9 mouse cellular contexts compared by ENCODE assay signal in genomic region chr6:147718052-147718712, GRCm38 (mm10).
DNase-seq lines count a peak whose midpoint lies in the region; ATAC-seq and TF ChIP-seq lines count a peak whose summit lies in the region.
"Had no signal": no experiment of that assay in that cellular context is flagged by ENCODE, and none has a peak within 500 bp of the region (broad histone marks: within the 10 kb centered on the region; RNA-seq: fewer than 3 reads in every experiment).

No protein-coding gene starts in this region.

- H3K4me3 ChIP-seq in hindbrain, embryonic 10.5 days, result no peak overlapping the region
- no peak overlapping the region for H3K4me3 ChIP-seq in hindbrain, embryonic 12.5 days
- H3K4me3 ChIP-seq in brown adipose tissue, adult 24 weeks (ENCODE audit: insufficient read depth, low read depth, low read length), result peak overlapping the region; percentile 5; the same call in 1 of the 2 replicates
- no peak overlapping the region for H3K4me3 ChIP-seq in forebrain, embryonic 14.5 days (ENCODE audit: low read depth, low read length)
- no peak overlapping the region for H3K4me3 ChIP-seq in hindbrain, embryonic 16.5 days (ENCODE audit: low read length)
- H3K4me3 ChIP-seq in thymus, adult 2 months (ENCODE audit: control insufficient read depth, insufficient read depth, low read length), result no peak overlapping the region
- H3K4me3 ChIP-seq: megakaryocyte, embryonic 14.5 days had no signal

- H3K27ac ChIP-seq in hindbrain, embryonic 10.5 days, result no peak overlapping the region
- no peak overlapping the region for H3K27ac ChIP-seq in hindbrain, embryonic 12.5 days
- peak overlapping the region; percentile 51 for H3K27ac ChIP-seq in brown adipose tissue, adult 24 weeks (replicated peaks; ENCODE audit: low read depth, low read length)
- H3K27ac ChIP-seq in forebrain, embryonic 14.5 days (ENCODE audit: low read depth, low read length), result 0 out of 2 replicates have a peak overlapping the region, but pooled peaks have one; percentile 40
- H3K27ac ChIP-seq in hindbrain, embryonic 16.5 days (ENCODE audit: low read depth, low read length), result no peak overlapping the region
- no peak overlapping the region for H3K27ac ChIP-seq in thymus, adult 2 months (ENCODE audit: control insufficient read depth, insufficient read depth, low read length)

- no peak for ATAC-seq in hindbrain, embryonic 12.5 days (ENCODE audit: low FRiP score)
- ATAC-seq in forebrain, embryonic 14.5 days, result peak; percentile 84
- ATAC-seq in hindbrain, embryonic 16.5 days, result peak; percentile 80

- no peak overlapping the region for H3K9ac ChIP-seq in hindbrain, embryonic 12.5 days
- H3K9ac ChIP-seq in forebrain, embryonic 14.5 days (ENCODE audit: low read length), result no peak overlapping the region
- no peak overlapping the region for H3K9ac ChIP-seq in hindbrain, embryonic 16.5 days (ENCODE audit: low read depth, low read length)

- H3K4me2 ChIP-seq in hindbrain, embryonic 12.5 days (replicated peaks), result no peak overlapping the region
- no peak overlapping the region for H3K4me2 ChIP-seq in forebrain, embryonic 14.5 days (ENCODE audit: low read length)
- H3K4me2 ChIP-seq in hindbrain, embryonic 16.5 days (ENCODE audit: low read length), result peak overlapping the region; percentile 20; the same call in 1 of the 2 replicates

- 41% methylated on average over 8 of the region's 8 CpGs for WGBS in hindbrain, embryonic 10.5 days
- WGBS in hindbrain, embryonic 12.5 days, result 41% methylated on average over 8 of the region's 8 CpGs
- 30% methylated on average over 8 of the region's 8 CpGs for WGBS in forebrain, embryonic 14.5 days
- WGBS in hindbrain, embryonic 16.5 days, result 24% methylated on average over 8 of the region's 8 CpGs
- 60% methylated on average over 8 of the region's 8 CpGs for WGBS in thymus, adult 2 months

- TF ChIP-seq POLR2A in thymus, adult 2 months (IDR thresholded peaks at IDR 0.05; ENCODE audit: control insufficient read depth, extremely low read depth, insufficient read depth, low read length, poor library complexity), result no peak

- no peaks in the 10 kb centered on the region for H3K36me3 ChIP-seq in hindbrain, embryonic 10.5 days
- H3K36me3 ChIP-seq in hindbrain, embryonic 12.5 days, result no peaks in the 10 kb centered on the region
- H3K36me3 ChIP-seq in forebrain, embryonic 14.5 days (ENCODE audit: control insufficient read depth, insufficient read depth, low read length), result no peaks in the 10 kb centered on the region
- no peaks in the 10 kb centered on the region for H3K36me3 ChIP-seq in hindbrain, embryonic 16.5 days (ENCODE audit: control insufficient read depth, insufficient read depth, low read length)
- no peaks in the 10 kb centered on the region for H3K36me3 ChIP-seq in thymus, adult 2 months (ENCODE audit: control insufficient read depth, insufficient read depth, low read length)

- no peaks in the 10 kb centered on the region for H3K27me3 ChIP-seq in hindbrain, embryonic 10.5 days (ENCODE audit: insufficient read depth, poor library complexity, severe bottlenecking)
- H3K27me3 ChIP-seq in hindbrain, embryonic 12.5 days, result no peaks in the 10 kb centered on the region
- H3K27me3 ChIP-seq in forebrain, embryonic 14.5 days (replicated peaks; ENCODE audit: control insufficient read depth, insufficient read depth, low read length), result no peaks in the 10 kb centered on the region
- H3K27me3 ChIP-seq in hindbrain, embryonic 16.5 days (replicated peaks; ENCODE audit: control insufficient read depth, insufficient read depth, low read length), result no peaks in the 10 kb centered on the region
- no peaks in the 10 kb centered on the region for H3K27me3 ChIP-seq in thymus, adult 2 months (ENCODE audit: control insufficient read depth, insufficient read depth, low read length)

- TF ChIP-seq CTCF in thymus, adult 2 months (IDR thresholded peaks at IDR 0.05; ENCODE audit: borderline replicate concordance, control insufficient read depth, extremely low read depth, insufficient read depth, low read length, poor library complexity), result no peak

- no peaks in the 10 kb centered on the region for H3K9me3 ChIP-seq in hindbrain, embryonic 10.5 days
- no peaks in the 10 kb centered on the region for H3K9me3 ChIP-seq in hindbrain, embryonic 12.5 days (replicated peaks)
- no peaks in the 10 kb centered on the region for H3K9me3 ChIP-seq in forebrain, embryonic 14.5 days (replicated peaks; ENCODE audit: control insufficient read depth, low read length)
- no peaks in the 10 kb centered on the region for H3K9me3 ChIP-seq in hindbrain, embryonic 16.5 days (ENCODE audit: control insufficient read depth, low read length)
- H3K9me3 ChIP-seq: megakaryocyte, embryonic 14.5 days had no signal

- H3K4me1 ChIP-seq in hindbrain, embryonic 10.5 days (replicated peaks), result peaks cover 14% of the 10 kb centered on the region
- H3K4me1 ChIP-seq in hindbrain, embryonic 12.5 days, result peaks cover 4% of the 10 kb centered on the region; the same call in 1 of the 2 replicates
- no peaks in the 10 kb centered on the region; the same call in 1 of the 2 replicates for H3K4me1 ChIP-seq in brown adipose tissue, adult 24 weeks (ENCODE audit: control insufficient read depth, insufficient read depth, insufficient read length, low read length)
- peaks cover 6% of the 10 kb centered on the region for H3K4me1 ChIP-seq in forebrain, embryonic 14.5 days (ENCODE audit: control insufficient read depth, insufficient read depth, low read length)
- H3K4me1 ChIP-seq in hindbrain, embryonic 16.5 days (ENCODE audit: control insufficient read depth, insufficient read depth, low read depth, low read length), result peaks cover 10% of the 10 kb centered on the region
- no peaks in the 10 kb centered on the region for H3K4me1 ChIP-seq in thymus, adult 2 months (replicated peaks; ENCODE audit: control insufficient read depth, insufficient read depth, low read length)
- H3K4me1 ChIP-seq: megakaryocyte, embryonic 14.5 days had no signal

- peak; percentile 28 for DNase-seq in hindbrain, embryonic 10.5 days (ENCODE audit: low spot score)
- DNase-seq in forebrain, embryonic 14.5 days (ENCODE audit: low spot score), result peak; percentile 82
- DNase-seq in lung, postnatal 25 days (ENCODE audit: low spot score), result peak; percentile 43
- no peak for DNase-seq in liver
- DNase-seq in thymus, adult 2 months, result no peak

Comparison
In these comparisons a context has a peak if more than half of its experiments do, and no peak if none do; other contexts are left out.
1. DNase-seq: peak in hindbrain, embryonic 10.5 days (single experiment), forebrain, embryonic 14.5 days (single experiment) and lung, postnatal 25 days (single experiment); none in liver (single experiment) and thymus, adult 2 months (single experiment).
2. H3K27ac ChIP-seq: peak in brown adipose tissue, adult 24 weeks (single experiment) and forebrain, embryonic 14.5 days (single experiment); none in hindbrain, embryonic 10.5 days (single experiment), hindbrain, embryonic 12.5 days (single experiment), hindbrain, embryonic 16.5 days (single experiment) and thymus, adult 2 months (single experiment).